Mouse (Mus musculus) R1 (cell line): ENCODE data around the gene Trnau1ap.

Experiments
- DNase-seq: peaks from one replicate; pipeline ENCODE4 v3.0.0-alpha.2; 2018; ENCODE audit warnings: low read depth, low spot score

Trnau1ap gene

GRCm38 (mm10) chr4:132329115-132329834, at the start of gene Trnau1ap:
Gene Trnau1ap (minus strand): TSS chr4:132329538.
- peak; percentile 95 for DNase-seq

DNA sequence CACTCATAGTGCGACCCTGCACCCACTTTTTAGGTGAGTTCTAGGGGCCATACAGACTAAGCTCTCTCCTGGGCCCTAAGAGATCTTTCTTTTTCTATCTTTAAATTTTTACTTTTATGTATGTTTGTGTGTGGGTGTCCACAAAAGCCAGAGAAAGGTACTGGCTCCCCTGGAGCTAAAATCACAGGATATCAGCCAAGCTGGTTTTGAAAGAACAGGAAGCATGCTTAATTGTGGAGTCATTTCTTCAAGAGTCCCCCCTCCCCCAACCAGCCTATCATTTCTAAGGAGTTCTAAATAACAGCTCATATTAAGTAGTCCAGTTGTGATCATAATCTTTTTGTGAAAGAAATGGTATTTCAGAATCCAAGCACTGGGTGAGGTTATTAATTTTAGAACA, 44.5 kb upstream of the Trnau1ap start:
- no peak for DNase-seq

DNA sequence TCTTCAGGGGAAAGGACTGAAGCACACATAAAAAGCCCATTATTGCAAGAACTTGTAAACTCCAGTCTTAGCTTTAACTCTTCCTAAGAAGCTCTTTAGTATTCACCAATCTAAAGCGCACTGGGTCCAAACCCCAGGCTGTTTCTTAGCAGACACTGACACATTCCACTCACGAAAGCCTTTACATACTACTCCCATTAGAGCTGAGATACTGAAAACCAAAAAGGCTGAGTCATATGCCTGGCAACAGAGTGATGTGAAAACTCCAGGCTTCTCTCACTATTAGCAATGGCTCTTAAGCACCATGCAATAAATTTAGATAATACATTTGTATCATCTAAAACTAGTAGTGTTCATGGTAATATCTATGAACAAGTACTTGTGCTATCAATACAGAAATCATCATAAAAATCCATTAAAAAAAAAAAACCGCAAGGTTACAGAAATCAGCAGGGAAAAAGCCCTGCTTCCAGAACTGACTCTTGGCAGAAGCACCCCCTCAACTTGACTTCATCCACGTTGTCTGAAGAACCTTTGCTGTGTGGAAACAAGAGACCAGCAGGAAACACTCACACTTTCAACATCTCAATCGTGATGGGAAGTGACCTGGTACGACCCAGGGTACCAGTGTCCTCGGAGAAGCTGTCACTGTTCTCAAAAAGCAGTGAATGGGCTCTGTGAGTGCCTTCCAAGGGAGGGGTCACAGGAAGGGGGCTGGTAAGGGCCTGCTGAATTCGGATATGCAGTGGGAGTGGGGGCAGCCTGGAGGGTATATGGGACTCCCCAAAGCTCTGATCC, 40.8 kb upstream of the Trnau1ap start:
- DNase-seq, result no peak

DNA sequence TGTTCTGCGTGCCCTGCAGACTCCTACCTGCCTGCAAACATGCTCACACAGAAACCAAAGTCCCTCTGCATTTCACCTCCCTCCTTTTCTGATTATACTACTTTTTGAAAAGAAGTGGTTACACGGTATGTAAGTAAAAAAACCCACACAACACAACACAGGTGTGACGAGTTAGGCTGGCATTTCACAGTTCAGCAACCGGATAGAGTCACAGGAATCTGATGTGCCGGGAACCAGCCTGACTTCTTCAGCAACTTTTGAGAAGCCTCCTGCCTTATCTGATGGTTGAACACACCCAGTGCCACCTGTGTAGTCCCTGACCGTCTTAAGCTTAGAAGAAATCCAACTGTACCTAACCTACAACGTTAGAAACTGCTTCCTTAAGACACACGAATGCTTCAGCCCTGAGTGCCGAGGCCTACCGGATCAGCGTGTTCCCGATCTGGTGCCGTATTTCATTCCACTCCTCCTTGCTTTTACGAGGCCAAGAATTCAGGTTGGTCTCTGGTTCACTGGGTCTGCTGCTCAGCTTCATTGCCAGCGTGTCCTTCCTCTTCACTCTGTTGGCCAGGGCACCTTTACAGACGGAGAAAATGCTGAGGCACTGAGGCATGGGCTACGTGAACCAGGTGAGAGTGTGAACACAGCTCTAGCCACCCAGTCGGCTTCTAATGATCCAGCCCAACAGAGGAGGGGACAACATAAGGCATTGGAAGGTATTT, 38.3 kb upstream of the Trnau1ap start:
- no peak for DNase-seq

DNA sequence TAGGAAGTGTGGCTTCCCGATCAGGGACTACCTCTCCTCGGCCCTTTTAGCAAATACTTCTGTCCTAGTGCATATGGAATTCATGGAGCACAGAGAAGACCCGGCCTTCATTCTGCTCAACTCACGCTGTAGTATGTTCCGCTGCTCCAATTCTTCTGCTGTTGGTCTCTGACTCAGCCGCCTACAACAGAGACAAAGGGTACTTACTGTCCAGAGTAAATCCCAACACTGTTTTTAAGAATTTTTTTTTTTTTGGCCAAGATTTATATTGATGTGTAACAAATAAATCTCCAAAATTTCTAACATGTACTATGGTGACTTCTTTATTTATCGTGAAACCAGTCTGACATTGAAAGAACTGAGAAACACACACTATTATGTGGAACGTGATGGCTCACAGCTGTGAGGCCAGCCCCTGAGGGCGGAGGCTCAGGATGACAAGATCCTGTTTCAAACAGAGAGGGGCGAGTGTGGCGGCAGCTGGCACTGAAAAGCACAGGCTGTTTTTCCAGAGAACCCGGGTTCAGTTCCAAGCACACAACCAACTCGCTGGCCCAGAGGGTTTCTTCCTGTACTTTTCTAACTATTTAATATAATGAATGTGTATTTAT, 36.2 kb upstream of the Trnau1ap start:
- no peak for DNase-seq

DNA sequence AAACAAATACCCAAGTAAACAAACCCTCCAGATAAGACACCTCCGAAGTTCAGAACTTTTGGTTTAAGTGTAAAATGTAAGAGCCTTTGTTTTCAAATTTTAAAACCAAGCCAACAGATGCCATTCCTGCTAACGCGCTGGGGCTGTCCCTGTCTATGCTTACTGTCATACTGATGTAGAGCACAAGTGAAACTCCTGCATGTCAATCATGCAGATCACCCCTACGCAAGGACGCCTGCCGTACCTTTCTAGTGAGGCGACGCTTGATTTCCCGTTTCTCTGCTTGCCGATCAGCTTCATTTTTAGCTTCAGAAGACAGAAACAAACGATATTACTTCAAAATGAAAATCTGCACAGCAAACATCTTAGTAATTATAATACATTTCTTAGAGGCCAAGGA, 34.1 kb upstream of the Trnau1ap start:
- DNase-seq, result no peak

- DNase-seq, result no peak
Observed at GRCm38 (mm10) chr4:132359510-132359909, 30.2 kb upstream of the Trnau1ap start.

DNA sequence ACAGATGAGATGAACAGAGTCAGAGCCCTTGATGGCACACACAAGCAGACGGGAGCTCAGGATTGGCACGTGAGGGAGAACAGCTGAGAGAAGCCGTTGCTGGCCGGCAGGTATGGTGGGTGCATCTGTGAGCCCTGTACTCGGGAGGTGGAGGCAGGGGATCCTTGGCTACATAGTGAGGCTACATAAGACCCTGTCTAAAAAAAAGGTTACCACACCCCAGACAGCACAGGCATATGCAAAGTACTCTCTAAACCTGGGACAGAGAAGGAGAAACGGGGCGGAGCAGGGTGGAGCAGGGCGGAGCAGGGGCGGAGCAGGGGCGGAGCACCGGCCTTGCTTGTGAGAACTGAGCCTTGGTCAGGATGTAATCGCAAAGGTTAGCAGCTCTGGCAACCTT, 26.8 kb upstream of the Trnau1ap start:
- DNase-seq, result peak; percentile 79

- DNase-seq, result peak; percentile 52
Observed at GRCm38 (mm10) chr4:132355403-132355802, 26.1 kb upstream of the Trnau1ap start.

DNA sequence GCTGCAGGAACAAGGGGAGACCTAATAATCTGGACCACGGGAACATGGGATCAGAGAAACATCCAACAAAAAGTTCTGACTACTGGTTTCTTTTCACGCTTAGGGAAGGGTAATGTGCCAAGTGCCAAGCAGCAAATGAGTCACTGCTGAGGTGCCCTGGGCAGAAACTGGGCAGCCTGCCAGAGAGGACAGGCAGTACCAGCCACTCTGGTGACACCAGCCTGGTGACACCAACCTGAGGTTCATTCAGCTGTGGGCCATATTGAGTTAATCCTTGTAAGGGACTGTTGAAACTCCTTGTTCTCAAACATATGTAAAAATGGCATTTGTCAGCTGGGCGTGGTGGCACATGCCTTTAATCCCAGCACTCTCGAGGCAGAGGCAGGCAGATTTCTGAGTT, 25.2 kb upstream of the Trnau1ap start:
- peak; percentile 51 for DNase-seq

DNA sequence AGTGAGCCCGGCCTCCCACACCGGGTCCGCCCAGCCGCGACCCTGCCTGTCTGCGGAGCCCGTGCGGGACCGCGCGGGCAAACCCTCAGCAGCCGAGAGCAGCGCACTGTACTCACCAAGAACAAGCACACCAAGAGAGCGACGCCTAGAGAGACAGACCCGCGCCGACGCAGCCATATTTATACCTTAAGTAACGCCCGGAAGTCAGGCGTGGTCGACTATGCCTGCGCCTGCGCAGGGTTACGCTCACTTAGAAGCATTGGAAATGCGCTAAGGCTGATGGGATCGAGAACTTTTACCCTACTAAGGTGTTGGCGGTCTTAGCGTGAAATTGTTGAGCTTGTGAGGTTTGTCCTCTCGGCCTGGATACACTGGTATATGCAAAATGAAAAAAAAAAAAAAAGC, 24.1 kb upstream of the Trnau1ap start, which contains the start of gene Rcc1:
Gene Rcc1, minus strand, starts transcription at position 125 of the 405 bp plus-strand sequence.
- peak; percentile 96 for DNase-seq

DNA sequence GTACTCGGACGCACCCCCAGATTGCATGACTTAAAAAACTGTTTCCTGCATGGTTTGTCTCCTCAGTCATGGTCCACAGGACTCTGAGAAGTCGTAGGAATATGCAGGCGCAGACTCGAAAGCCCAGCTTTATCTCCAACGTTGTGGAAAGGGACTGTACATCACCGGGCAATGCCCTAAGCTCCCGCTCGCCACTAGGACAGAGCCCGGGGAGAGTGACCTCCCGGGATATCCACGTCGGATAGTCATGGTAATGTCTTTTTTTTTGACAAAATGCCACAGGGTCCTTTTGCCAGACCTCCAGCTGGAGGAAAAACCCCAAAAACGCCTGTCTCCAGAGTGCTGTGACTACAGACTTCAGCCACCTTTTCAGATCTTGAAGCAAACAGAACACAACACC, 23.4 kb upstream of the Trnau1ap start:
- DNase-seq, result no peak

- DNase-seq, result peak; percentile 66
Observed at GRCm38 (mm10) chr4:132351401-132351800, 22.1 kb upstream of the Trnau1ap start.

DNA sequence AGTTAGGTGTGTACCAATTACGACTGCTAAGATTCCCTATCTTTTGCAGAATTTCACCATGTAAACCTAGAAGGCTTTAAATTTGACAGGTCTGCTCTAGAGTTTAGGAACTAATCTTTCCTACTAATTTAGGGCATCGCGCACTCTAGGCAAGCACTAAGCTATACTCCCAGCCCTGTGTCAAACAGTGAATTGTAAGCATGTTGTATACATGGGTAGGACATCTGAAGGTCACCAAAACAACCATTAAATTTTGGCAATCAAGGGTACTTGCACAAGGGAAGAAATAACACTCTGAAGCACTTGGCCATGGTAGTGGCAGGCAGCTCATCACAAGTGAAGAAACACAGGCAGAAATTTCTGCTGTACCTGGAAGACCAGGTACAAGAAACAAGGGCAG, 21.5 kb upstream of the Trnau1ap start:
- peak; percentile 85 for DNase-seq

DNA sequence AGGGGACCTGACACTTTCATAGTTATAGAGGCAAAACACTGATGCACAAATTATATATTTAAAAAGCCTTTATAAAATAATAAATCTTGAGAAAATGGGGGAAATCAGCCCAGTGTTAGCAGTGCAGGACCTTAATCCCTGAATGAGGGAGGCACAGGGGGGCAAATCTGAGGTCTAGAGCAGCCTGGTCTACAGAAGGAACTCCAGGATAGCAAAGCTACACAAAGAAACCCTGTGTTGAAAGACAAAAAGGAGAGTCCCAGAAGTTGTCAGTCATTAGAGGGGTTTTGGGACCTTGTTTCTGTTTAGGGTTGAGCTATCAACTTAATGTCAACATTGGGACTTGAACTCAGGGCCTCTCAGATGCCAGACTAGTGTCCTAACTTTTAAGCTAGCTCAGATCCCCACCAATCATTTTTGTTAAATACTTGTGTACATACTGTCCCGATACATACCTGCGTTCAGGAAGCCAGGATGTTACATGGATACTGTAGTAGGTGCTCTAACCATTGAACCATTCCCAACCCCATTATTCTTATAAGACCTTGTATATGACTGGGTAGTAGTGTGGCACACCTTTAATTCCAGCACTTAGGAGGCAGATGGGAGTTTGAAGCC, 20.9 kb upstream of the Trnau1ap start:
- peak; percentile 92 for DNase-seq

DNA sequence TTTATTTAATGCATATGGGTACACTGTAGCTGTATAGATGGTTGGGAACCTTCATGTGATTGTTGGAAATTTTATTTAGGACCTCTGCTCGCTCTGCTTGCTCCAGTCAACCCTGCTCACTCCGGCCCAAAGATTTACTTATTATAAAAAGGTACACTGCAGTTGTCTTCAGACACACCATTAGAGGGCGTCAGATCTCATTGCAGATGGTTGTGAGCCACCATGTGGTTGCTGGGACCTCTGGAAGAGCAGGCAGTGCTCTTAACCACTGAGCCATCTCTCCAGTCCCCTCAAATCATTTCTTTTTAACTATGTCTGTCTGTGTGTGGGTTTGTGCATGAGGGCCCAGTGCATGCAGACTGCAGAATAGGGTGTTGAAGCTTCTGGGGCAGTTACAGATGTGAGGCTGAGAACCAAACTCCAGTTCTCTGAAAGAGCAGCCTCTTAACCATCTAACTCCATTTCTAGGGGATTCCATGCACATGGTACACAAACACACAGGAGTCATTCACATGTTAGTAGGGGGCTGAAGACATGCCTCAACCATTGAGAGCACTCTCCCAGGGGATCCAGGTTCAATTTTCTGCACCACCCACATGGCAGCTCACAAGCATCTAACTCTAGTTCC, 20.3 kb upstream of the Trnau1ap start:
- peak; percentile 82 for DNase-seq

- DNase-seq, result peak; percentile 83
Observed at GRCm38 (mm10) chr4:132346661-132347060, 17.3 kb upstream of the Trnau1ap start.

GRCm38 (mm10) chr4:132346261-132346660, 16.9 kb upstream of the Trnau1ap start:
- DNase-seq, result no peak

DNA sequence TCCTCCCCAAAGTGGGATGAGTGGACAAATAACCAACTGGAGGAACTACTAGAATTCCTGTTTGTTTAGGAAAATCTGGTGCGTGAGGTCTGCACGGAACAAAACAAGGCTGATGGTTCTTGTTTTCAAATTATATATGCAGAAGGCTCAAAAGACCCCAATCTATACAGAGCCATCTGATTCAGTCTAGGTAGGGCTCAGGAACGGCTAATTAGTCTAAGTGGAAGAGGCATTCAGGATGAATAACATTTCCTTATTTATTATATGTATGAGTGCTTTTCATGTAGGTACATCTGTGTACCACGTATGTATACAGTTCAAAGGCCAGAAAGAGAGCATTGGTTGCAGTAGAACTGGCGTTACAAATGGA, 16.5 kb upstream of the Trnau1ap start:
- DNase-seq, result no peak

DNA sequence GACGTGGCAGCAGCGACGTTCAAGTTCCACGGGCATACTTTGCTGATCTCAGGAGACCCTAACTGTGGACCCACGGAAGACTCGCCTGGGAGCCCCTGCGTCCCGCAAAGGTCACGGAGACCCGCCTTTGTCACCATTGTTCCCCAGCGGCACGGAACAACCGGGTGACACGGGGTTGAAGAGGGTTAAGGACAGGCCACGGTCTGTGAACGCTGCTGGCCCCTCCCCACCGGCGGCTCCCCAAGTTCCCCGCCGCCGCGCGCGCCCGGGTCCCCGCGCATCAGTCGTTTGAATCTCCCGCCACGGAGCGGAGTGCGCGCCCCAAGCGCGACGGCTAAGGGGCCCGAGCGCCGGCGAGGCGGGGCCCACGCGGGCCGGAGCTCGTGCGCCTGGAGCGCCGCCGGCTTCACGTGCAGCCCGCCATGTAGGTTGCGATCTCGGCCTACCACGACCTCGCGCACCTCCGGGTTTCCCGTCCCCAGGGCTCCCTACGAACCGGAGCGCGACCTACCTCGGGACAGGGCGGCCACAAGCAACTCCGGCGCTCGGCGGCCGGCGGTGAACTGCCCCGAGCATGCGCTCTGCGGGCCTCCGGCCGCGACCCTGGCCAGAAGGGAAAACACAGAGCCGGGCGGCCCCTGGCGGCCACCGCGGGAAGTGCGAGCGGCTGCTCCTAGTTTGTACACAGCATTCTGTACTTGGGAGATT, 16.0 kb upstream of the Trnau1ap start:
- DNase-seq, result peak; percentile 89
